Mouse (Mus musculus) C2C12 (cell line): Measurements from ENCODE around the gene Zfand2a.

Experiments
- CEBPB ChIP-seq: IDR thresholded peaks from one replicate; pipeline ENCODE4 v1.6.1; 2011; ENCODE audit warnings: low read depth, mild to moderate bottlenecking, control low read depth, moderate library complexity
- CTCF ChIP-seq: IDR thresholded peaks from one replicate; pipeline ENCODE4 v1.5.1; 2011; ENCODE audit not compliant: control insufficient read depth, insufficient read depth, insufficient read length
- FOSL1 ChIP-seq: IDR thresholded peaks from one replicate; pipeline ENCODE4 v1.8.0; 2011; ENCODE audit warnings: mild to moderate bottlenecking, low read length; ENCODE audit not compliant: poor library complexity, insufficient read depth, severe bottlenecking
- MAX ChIP-seq: IDR thresholded peaks from one replicate; pipeline ENCODE4 v1.6.1; 2011; ENCODE audit warnings: mild to moderate bottlenecking, control low read depth
- MYOD1 ChIP-seq: IDR thresholded peaks from one replicate; pipeline ENCODE4 v1.6.1; 2011; ENCODE audit warnings: low read depth; ENCODE audit not compliant: control insufficient read depth, insufficient read length
- MYOG ChIP-seq: IDR thresholded peaks from one replicate; pipeline ENCODE4 v1.6.1; 2011; ENCODE audit not compliant: control insufficient read depth, insufficient read length; ENCODE audit errors: extremely low read depth
- USF1 ChIP-seq: IDR thresholded peaks from one replicate; pipeline ENCODE4 v1.6.1; 2011; ENCODE audit warnings: low read depth, mild to moderate bottlenecking, control low read depth, moderate library complexity

DNA sequence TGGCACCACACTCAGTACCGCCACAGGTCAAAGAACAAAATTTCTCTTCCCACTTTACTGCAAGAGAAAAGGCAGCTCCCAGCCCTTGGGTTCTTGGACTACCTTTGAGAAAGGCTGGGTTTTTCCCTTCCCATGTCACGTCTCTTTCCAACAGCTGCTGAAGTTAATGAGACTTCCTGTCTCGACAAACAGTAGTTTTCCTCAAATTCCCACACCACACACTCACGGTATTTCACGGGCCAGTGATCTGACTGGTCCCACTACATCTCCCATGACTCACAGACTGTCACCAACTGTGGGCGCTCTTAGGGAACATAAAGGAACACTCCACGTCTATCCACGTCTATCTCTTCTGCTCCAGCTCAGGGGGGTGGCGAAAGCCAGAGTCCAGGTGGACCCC, 59.2 kb downstream of the Zfand2a start:
- no peak for TF ChIP-seq CTCF
- TF ChIP-seq MAX = no peak
- no peak for TF ChIP-seq MYOD1
- no peak for TF ChIP-seq USF1
- no peak for TF ChIP-seq FOSL1
- no peak for TF ChIP-seq CEBPB
- no peak for TF ChIP-seq MYOG
